Comparison of ENCODE assay signal across 18 mouse cellular contexts in genomic region chr4:129112231-129112630, GRCm38 (mm10). TPM values are rescaled to one million over a fixed set of nuclear protein-coding genes. Genes with fewer than 3 reads are reported as not detected.
DNase-seq lines count a peak whose midpoint lies in the region; ATAC-seq and TF ChIP-seq lines count a peak whose summit lies in the region.
"Had no signal": no experiment of that assay in that cellular context is flagged by ENCODE, and none has a peak within 500 bp of the region (broad histone marks: within the 10 kb centered on the region; RNA-seq: fewer than 3 reads in every experiment).

No protein-coding gene starts in this region.

- H3K4me1 ChIP-seq in forebrain, embryonic 10.5 days, result peaks cover 38% of the 10 kb centered on the region
- peaks cover 11% of the 10 kb centered on the region; the same call in 1 of the 2 replicates for H3K4me1 ChIP-seq in forebrain, embryonic 11.5 days (replicated peaks; ENCODE audit: control insufficient read depth, insufficient read depth, low read length)
- H3K4me1 ChIP-seq in E14TG2a.4 (replicated peaks; ENCODE audit: low read depth, low read length), result peaks cover 50% of the 10 kb centered on the region
- peaks cover 27% of the 10 kb centered on the region for H3K4me1 ChIP-seq in hindbrain, embryonic 15.5 days (replicated peaks)
- H3K4me1 ChIP-seq: heart, embryonic 13.5 days had no signal

- H3K9me3 ChIP-seq in forebrain, embryonic 10.5 days, result no peaks in the 10 kb centered on the region
- H3K9me3 ChIP-seq in forebrain, embryonic 11.5 days (ENCODE audit: control insufficient read depth, low read length), result no peaks in the 10 kb centered on the region
- no peaks in the 10 kb centered on the region for H3K9me3 ChIP-seq in E14TG2a.4 (ENCODE audit: low read length)
- H3K9me3 ChIP-seq in hindbrain, embryonic 15.5 days, result no peaks in the 10 kb centered on the region
- H3K9me3 ChIP-seq: embryonic facial prominence, embryonic 12.5 days; heart, embryonic 13.5 days had no signal

- H3K27ac ChIP-seq in forebrain, embryonic 10.5 days, result 0 out of 2 replicates have a peak overlapping the region, but pooled peaks have one; percentile 60
- H3K27ac ChIP-seq in forebrain, embryonic 11.5 days (ENCODE audit: low read depth, low read length), result no peak overlapping the region
- no peak overlapping the region for H3K27ac ChIP-seq in hindbrain, embryonic 15.5 days (replicated peaks)
- H3K27ac ChIP-seq: embryonic facial prominence, embryonic 12.5 days; heart, embryonic 13.5 days; liver, embryonic 14.5 days had no signal

- H3K27me3 ChIP-seq in forebrain, embryonic 10.5 days (ENCODE audit: poor library complexity, severe bottlenecking), result peaks cover 64% of the 10 kb centered on the region
- no peaks in the 10 kb centered on the region; the same call in 1 of the 2 replicates for H3K27me3 ChIP-seq in forebrain, embryonic 11.5 days (ENCODE audit: control insufficient read depth, insufficient read depth, low read length)
- H3K27me3 ChIP-seq in E14TG2a.4 (ENCODE audit: insufficient read depth, low read length), result peaks cover 78% of the 10 kb centered on the region
- no peaks in the 10 kb centered on the region for H3K27me3 ChIP-seq in hindbrain, embryonic 15.5 days

- H3K4me3 ChIP-seq in forebrain, embryonic 10.5 days, result no peak overlapping the region
- H3K4me3 ChIP-seq in forebrain, embryonic 11.5 days (ENCODE audit: low read depth, low read length), result no peak overlapping the region
- H3K4me3 ChIP-seq in E14TG2a.4 (replicated peaks; ENCODE audit: low read length), result peak overlapping the region; percentile 49
- H3K4me3 ChIP-seq in hindbrain, embryonic 15.5 days, result no peak overlapping the region
- H3K4me3 ChIP-seq: embryonic facial prominence, embryonic 12.5 days; heart, embryonic 13.5 days had no signal

- no peak overlapping the region for H3K4me2 ChIP-seq in forebrain, embryonic 11.5 days (ENCODE audit: low read depth, low read length, severe bottlenecking)
- peak overlapping the region; percentile 26; the same call in 1 of the 2 replicates for H3K4me2 ChIP-seq in hindbrain, embryonic 15.5 days
- H3K4me2 ChIP-seq: embryonic facial prominence, embryonic 12.5 days; heart, embryonic 13.5 days had no signal

- TF ChIP-seq CTCF in E14TG2a.4 (conservative IDR thresholded peaks at IDR 0.05; ENCODE audit: low read length), result no peak

- DNase-seq in forebrain, embryonic 10.5 days (ENCODE audit: extremely low spot score, low spot score), result no peak
- DNase-seq in forebrain, embryonic 11.5 days (ENCODE audit: low spot score), result no peak
- DNase-seq in left cerebral cortex, postnatal 4 days, result peak; percentile 56
- no peak for DNase-seq in left cerebral cortex, postnatal 14 days (ENCODE audit: low spot score in 2 of 2)
- no peak for DNase-seq in B cell, adult 2 months
- DNase-seq: gastrocnemius, postnatal 14 days; right cerebral cortex, adult 18-20 months; thymus, postnatal 36 days had no signal

- no peak overlapping the region for H3K9ac ChIP-seq in forebrain, embryonic 11.5 days (ENCODE audit: low read length)
- H3K9ac ChIP-seq in hindbrain, embryonic 15.5 days, result no peak overlapping the region
- H3K9ac ChIP-seq: embryonic facial prominence, embryonic 12.5 days; heart, embryonic 13.5 days; liver, embryonic 14.5 days had no signal

- intact Hi-C loops in left cerebral cortex, postnatal 4 days (cut with DNase I), result no loop called here
- intact Hi-C loops in left cerebral cortex, postnatal 14 days (cut with DNase I), result loop anchor here (10.0 kb wide), 1 partner anchor 343 kb away; no protein-coding TSS in a partner anchor

- H3K36me3 ChIP-seq in forebrain, embryonic 10.5 days (replicated peaks), result no peaks in the 10 kb centered on the region
- H3K36me3 ChIP-seq in forebrain, embryonic 11.5 days (ENCODE audit: control insufficient read depth, insufficient read depth, low read length), result no peaks in the 10 kb centered on the region
- no peaks in the 10 kb centered on the region for H3K36me3 ChIP-seq in E14TG2a.4 (ENCODE audit: insufficient read depth, low read length)
- no peaks in the 10 kb centered on the region for H3K36me3 ChIP-seq in hindbrain, embryonic 15.5 days
- H3K36me3 ChIP-seq: embryonic facial prominence, embryonic 12.5 days; heart, embryonic 13.5 days had no signal

- 79% methylated on average over 13 of the region's 13 CpGs for WGBS in forebrain, embryonic 10.5 days
- WGBS in forebrain, embryonic 11.5 days, result 75% methylated on average over 13 of the region's 13 CpGs
- WGBS in hindbrain, embryonic 15.5 days, result 37% methylated on average over 13 of the region's 13 CpGs

- no peak; the same call in 1 of the 2 replicates for ATAC-seq in forebrain, embryonic 11.5 days (replicated peaks; ENCODE audit: low FRiP score)
- ATAC-seq in hindbrain, embryonic 15.5 days (ENCODE audit: low FRiP score, low read depth), result no peak
- ATAC-seq in granulocyte monocyte progenitor cell, adult 5-6 weeks (replicated peaks; ENCODE audit: poor library complexity, severe bottlenecking), result no peak
- ATAC-seq: activated CD4-positive, CD25-positive, alpha-beta regulatory T cell, adult 4 months had no signal

RNA-seq across cellular contexts. Expression of gene Tmem54, which starts 6.9 kb away (rescaled TPM):
- 3.3 and 4.6 TPM in 2 replicates for polyA plus RNA-seq in forebrain, embryonic 10.5 days (2016; fragmentation: Nextera tagmentation; extraction: Ambion mirVana)
- 1.5 and 2.0 TPM in 2 replicates for polyA plus RNA-seq in forebrain, embryonic 11.5 days (2014; fragmentation: Nextera tagmentation; extraction: Ambion mirVana)
- not detected for total RNA-seq in left cerebral cortex, postnatal 4 days (2021)
- total RNA-seq in left cerebral cortex, postnatal 14 days (2021), result not detected
- 0.14 TPM in 1 of 2 replicates, not detected in the other for polyA plus RNA-seq in hindbrain, embryonic 15.5 days (2015; fragmentation: Nextera tagmentation; extraction: Ambion mirVana)
- total RNA-seq in granulocyte monocyte progenitor cell, adult 5-6 weeks (2014; fragmentation: Nextera tagmentation), result not detected in 2 replicates
- total RNA-seq in granulocyte monocyte progenitor cell, adult 5-6 weeks (2017), result not detected in 2 replicates
- total RNA-seq: gastrocnemius, postnatal 14 days; layer of hippocampus, adult 8-10 months; left cerebral cortex, postnatal 25 days had no signal
- polyA plus RNA-seq: activated CD4-positive, CD25-positive, alpha-beta regulatory T cell, adult 4 months had no signal

RNA-seq across cellular contexts. Expression of gene Hpca, which starts 9.6 kb away (rescaled TPM):
- polyA plus RNA-seq in forebrain, embryonic 10.5 days (2016; fragmentation: Nextera tagmentation; extraction: Ambion mirVana), result 0.18 and 0.43 TPM in 2 replicates
- polyA plus RNA-seq in forebrain, embryonic 11.5 days (2014; fragmentation: Nextera tagmentation; extraction: Ambion mirVana), result 0.87 and 1.2 TPM in 2 replicates
- 100 to 1,000 TPM; 189 to 218 TPM for total RNA-seq in left cerebral cortex, postnatal 4 days (2021)
- total RNA-seq in left cerebral cortex, postnatal 14 days (2021), result 100 to 1,000 TPM; 562 to 615 TPM
- 110 and 133 TPM in 2 replicates for polyA plus RNA-seq in hindbrain, embryonic 15.5 days (2015; fragmentation: Nextera tagmentation; extraction: Ambion mirVana)
- total RNA-seq in granulocyte monocyte progenitor cell, adult 5-6 weeks (2014; fragmentation: Nextera tagmentation), result not detected in 2 replicates
- total RNA-seq in granulocyte monocyte progenitor cell, adult 5-6 weeks (2017), result not detected in 2 replicates
- total RNA-seq: megakaryocyte progenitor cell, adult 5-6 weeks had no signal
- polyA plus RNA-seq: activated CD4-positive, CD25-positive, alpha-beta regulatory T cell, adult 4 months had no signal

RNA-seq across cellular contexts. Expression of gene Fndc5, which starts 24.6 kb away (rescaled TPM):
- polyA plus RNA-seq in forebrain, embryonic 10.5 days (2016; fragmentation: Nextera tagmentation; extraction: Ambion mirVana), result 0.56 and 0.93 TPM in 2 replicates
- 0.63 and 1.4 TPM in 2 replicates for polyA plus RNA-seq in forebrain, embryonic 11.5 days (2014; fragmentation: Nextera tagmentation; extraction: Ambion mirVana)
- total RNA-seq in left cerebral cortex, postnatal 4 days (2021), result 10 to 100 TPM; 16.4 to 18.0 TPM
- total RNA-seq in left cerebral cortex, postnatal 14 days (2021), result 10 to 100 TPM; 57.5 to 59.2 TPM
- 12.5 and 15.0 TPM in 2 replicates for polyA plus RNA-seq in hindbrain, embryonic 15.5 days (2015; fragmentation: Nextera tagmentation; extraction: Ambion mirVana)
- not detected in 2 replicates for total RNA-seq in granulocyte monocyte progenitor cell, adult 5-6 weeks (2014; fragmentation: Nextera tagmentation)
- not detected in 2 replicates for total RNA-seq in granulocyte monocyte progenitor cell, adult 5-6 weeks (2017)
- total RNA-seq: megakaryocyte progenitor cell, adult 5-6 weeks had no signal

RNA-seq across cellular contexts. Expression of gene Rnf19b, which starts 54.2 kb away (rescaled TPM):
- polyA plus RNA-seq in forebrain, embryonic 10.5 days (2016; fragmentation: Nextera tagmentation; extraction: Ambion mirVana), result 6.9 and 8.5 TPM in 2 replicates
- polyA plus RNA-seq in forebrain, embryonic 11.5 days (2014; fragmentation: Nextera tagmentation; extraction: Ambion mirVana), result 10.1 and 12.2 TPM in 2 replicates
- 100 to 1,000 TPM in 1 of 2 experiments, 10 to 100 TPM in 1; 97.9 to 102 TPM for total RNA-seq in left cerebral cortex, postnatal 4 days (2021)
- 10 to 100 TPM; 60.8 to 63.5 TPM for total RNA-seq in left cerebral cortex, postnatal 14 days (2021)
- 32.2 and 34.6 TPM in 2 replicates for polyA plus RNA-seq in hindbrain, embryonic 15.5 days (2015; fragmentation: Nextera tagmentation; extraction: Ambion mirVana)
- 30.6 and 31.7 TPM in 2 replicates for total RNA-seq in granulocyte monocyte progenitor cell, adult 5-6 weeks (2014; fragmentation: Nextera tagmentation)
- 54.3 and 75.1 TPM in 2 replicates for total RNA-seq in granulocyte monocyte progenitor cell, adult 5-6 weeks (2017)

Comparison
In these comparisons a context has a peak if more than half of its experiments do, and no peak if none do; other contexts are left out.
1. RNA of gene Hpca, which starts 9.6 kb away (total RNA-seq): 562 to 615 TPM in left cerebral cortex, postnatal 14 days and 189 to 218 TPM in left cerebral cortex, postnatal 4 days; not detected in granulocyte monocyte progenitor cell, adult 5-6 weeks; every median in the first group is over 100 times any median in the second.
2. RNA of gene Fndc5, which starts 24.6 kb away (total RNA-seq): 57.5 to 59.2 TPM in left cerebral cortex, postnatal 14 days and 16.4 to 18.0 TPM in left cerebral cortex, postnatal 4 days; not detected in granulocyte monocyte progenitor cell, adult 5-6 weeks; every median in the first group is over 10 times any median in the second.